Mouse (Mus musculus): ENCODE measurements around the gene Zbtb33. TPM values are rescaled to one million over a fixed set of nuclear protein-coding genes. Genes with fewer than 3 reads are reported as not detected.
A peak's percentile ranks its signal among the peaks of the same experiment; 100 is the strongest.

Zbtb33 gene
- 29.4 and 30.3 TPM in 2 replicates for total RNA-seq (2021)
- long read RNA-seq, experiment 1, partial matches to known transcripts: 0 of 1 reads
- long read RNA-seq, experiment 1, other reads (novel, unspliced or antisense): 1 of 1 reads
- long read RNA-seq, experiment 2, full-length matches to known transcripts: 2 of 3 reads
- long read RNA-seq, experiment 2, partial matches to known transcripts: 0 of 3 reads
- long read RNA-seq, experiment 2, other reads (novel, unspliced or antisense): 1 of 3 reads

DNA sequence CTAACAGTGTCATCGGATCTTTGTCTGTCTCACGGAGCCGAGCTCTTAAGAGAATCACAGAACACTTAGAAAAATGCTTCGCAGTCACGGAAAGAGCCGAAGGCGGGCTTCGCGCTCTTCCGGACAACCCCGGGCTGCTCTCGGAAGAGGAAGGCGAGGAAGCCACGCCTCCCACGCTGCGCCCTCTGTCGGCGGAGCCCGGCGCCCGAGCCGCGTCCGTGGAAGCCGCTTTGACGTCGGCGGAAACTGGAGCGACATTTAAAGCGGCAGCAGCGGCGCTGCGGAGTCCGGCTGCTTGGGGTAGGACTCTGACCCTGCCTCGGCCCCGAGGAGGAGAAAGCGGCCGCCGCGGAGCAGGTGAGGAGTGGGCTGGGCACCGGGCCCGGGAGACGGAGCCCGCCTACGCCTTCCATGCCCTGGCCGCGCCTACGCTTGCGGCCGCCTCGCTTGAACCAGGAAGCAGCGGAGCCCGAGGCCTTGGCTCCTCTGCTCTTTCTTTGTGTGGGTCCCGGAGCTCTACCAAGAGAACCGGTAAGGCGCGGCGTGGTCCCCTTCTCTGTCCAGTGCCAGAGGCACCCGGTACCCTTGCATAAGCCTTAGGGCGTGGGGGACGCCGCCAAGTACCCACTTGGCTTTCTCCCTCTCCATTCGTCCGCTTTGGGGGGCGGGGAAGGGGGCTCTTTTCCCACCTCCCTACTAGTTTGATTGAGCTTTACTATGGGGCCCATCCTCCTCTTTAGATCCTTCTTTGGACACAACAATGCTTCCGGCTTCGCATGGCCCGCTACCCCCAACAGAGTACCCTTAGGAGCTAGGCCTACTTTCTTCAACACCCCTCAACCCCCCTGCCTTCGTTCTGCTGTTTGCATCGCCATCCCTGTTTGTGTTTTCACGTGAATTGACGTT is at the start of gene Zbtb33:
Gene Zbtb33, plus strand, starts transcription at position 242 of the 906 bp plus-strand sequence.
- DNase-seq: peak; percentile 91

DNA sequence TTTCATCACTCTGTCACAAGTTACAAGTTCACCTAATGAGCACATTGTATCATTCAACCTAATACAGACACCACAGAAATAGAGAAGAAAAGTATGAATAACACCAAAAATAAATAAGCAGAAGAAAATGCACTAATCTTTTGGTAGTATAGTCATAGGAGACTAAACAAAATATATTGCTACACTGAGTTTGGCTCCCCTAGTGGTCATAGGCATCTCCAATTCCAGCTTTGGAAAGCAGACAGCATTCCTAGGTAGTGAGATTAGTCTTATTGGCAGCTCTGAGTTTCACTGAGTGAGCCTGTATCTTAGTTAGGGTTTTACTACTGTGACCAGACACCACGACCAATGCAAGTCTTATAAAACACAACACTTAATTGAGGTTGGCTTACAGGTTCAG is 30.5 kb upstream of the Zbtb33 start:
- no peak for DNase-seq

DNA sequence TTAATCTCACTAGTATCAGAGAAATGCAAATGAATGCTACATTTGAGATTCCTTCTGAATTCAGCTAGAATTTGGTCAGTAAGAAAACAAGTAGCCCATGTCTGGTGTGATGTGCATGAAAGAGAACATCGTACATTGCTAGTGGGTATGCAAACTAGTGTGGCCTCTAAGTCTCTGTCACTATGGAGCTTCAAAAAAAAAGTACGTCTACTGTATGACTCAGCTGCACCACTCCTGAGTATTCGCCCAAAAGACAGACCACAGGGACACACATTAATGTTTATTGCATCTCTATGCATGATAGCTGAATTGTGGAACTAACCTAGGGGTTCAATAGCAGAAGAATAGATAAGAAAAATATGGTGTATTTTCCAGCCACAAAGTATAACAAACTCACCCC is 24.3 kb upstream of the Zbtb33 start:
- no peak for DNase-seq

DNA sequence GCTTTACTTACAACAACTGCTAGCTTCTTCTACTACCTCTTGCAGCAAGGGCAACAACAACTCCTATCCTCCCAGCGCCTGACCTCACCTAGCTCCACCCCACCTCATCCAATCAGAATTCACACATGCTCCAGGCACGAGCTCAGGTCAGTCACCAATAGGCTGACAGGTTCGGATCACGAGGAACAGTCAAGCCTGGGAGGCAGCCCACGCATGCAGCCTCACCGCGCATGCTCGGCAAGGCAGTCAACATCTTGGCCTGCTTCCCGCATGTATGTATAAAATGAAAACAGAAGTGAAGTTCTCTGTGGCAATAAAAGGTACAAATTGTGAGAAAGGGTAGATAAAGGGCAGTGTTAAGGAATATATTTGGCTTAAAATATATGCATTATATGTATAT is 23.5 kb upstream of the Zbtb33 start:
- DNase-seq: no peak

DNA sequence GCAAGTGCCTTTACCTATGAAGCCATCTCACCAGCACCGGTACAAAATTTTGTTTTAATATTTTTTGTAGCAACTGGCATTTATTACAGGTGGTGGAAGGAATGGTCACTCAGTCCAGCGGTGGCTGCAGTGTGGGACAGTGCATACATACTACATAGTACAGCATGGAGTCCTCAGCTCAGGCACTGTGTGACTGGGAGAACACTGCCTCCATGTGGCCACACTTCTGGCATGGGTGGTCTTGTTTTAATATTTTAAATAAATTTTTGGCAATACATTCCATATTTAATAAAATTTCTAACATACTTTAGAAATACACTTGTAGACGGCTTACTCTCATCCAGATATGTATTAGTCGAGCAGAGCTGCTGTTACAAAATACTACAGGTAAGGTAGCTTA is 23.0 kb upstream of the Zbtb33 start:
- no peak for DNase-seq

DNA sequence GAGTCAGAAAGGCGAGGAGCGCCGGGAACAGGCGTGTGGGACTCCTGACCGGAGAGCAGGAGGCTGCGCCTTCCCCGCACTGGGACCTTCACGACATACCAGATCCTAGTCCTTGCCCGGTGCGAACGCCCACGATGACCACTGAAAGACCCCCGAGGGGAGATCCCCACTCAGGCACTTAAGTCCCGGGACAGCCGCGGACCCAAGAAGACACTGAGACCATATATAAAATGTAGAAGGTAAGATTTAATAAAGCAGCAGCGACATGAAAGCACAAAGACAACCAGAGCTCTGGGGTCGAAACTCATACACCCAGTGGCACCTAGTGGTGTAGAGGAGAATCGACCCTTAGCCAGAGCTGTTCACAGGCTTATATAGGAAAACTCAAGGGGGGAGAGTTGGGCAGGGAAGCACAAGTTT is 9.7 kb upstream of the Zbtb33 start:
- DNase-seq: peak; percentile 55

DNA sequence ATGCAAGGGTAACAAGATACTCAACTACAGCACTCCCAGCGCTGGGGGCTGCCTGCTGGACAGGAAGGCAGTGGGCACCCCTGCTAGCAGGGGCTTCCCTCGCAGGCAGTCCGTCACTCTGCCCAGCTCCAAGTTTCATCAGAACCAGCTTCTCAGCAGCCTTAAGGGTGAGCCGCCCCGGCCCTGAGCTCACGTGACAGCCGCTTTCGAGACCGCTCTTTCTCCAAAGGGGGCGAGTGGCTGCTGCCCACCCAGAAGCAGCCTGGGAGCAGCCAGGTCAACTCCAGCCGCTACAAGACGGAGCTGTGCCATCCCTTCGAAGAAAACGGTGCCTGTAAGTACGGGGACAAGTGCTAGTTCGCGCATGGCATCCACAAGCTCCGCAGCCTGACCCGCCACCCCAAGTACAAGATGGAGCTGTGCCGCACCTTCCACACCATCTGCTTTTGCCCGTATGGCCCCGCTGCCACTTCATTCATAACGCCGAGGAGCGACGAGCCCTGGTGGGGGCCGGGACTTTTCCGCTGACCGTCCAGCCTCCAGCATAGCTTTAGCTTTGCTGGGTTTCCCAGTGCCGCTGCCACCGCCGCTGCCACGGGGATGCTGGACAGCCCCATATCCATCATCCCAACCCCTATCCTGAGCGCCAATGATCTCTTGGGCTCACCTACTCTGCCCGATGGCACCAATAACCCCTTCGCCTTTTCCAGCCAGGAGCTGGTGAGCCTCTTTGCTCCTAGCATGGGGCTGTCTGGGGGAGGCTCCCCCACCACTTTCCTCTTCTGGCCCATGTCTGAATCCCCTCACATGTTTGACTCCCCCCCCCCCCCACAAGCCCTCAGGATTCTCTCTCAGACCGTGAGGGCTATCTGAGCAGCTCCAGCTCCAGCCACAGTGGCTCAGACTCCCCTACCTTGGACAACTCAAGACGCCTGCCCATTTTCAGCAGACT is 8.7 kb upstream of the Zbtb33 start:
- peak; percentile 33 for DNase-seq

DNA sequence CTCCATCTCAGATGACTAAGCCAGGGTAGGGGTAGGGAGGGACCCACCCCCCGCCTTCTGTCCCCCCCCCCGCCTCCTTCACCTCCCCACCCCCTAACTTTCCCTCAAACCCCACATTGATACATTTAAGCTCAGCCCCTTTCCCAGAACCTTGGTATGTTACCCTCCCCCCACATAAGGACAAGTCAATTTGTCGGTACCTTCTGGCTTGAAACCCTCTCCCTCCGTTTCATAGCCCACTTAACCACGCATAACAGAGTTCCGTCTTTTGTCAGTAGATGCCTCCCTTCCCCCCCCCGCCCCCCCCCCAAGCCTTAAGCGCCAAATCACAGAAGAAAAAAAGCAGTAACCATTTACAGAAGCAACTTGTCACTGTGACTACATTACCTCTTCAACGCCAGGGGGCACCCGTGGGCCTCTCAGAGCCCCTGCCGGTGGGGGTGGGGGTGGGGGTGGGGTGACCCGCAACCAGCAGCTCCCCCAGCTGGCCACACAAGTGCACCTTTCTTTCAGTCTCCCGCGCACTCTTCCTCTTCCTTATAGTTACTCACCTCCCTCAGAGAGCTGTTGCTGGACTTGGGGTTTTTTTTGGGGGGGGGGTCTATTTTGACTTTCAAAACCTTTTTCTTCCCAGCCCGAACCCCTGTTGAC is 7.9 kb upstream of the Zbtb33 start:
- DNase-seq: peak; percentile 85

DNA sequence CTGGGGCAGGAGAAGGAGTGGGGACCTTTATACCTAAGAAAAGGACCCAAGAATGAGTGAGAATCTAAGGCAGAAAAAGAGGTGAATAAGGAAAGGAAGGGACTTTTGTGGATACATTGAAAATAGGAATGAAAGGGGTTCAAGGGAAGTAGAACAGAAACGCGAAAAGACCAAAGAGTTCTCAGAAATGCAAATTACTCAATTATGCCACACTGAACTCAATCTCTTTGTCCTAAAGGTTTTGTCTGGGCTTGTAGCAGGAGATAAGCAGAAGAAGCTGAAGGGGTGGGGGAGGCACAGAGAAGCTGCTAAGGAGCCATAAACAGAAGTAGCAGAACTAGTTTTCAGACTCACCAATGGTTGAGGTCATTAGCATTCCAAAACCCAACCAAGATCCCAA is 4.1 kb upstream of the Zbtb33 start:
- DNase-seq: no peak

DNA sequence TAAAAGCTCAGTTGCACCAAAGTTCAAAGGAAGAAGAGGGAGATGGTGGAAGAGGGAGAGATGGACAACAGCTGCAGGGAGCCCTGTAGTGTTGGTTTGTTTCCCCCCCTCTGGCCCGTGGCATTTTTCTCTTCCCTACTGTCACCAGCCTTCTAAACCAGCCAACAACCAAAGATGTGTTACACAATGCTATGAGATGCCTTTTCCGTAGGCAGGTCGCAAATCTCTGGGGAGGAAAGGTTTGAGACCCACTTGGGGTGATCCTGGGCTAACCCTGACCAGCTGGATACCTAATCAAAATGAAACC is 818 bp downstream of the Zbtb33 start:
- no peak for DNase-seq

DNA sequence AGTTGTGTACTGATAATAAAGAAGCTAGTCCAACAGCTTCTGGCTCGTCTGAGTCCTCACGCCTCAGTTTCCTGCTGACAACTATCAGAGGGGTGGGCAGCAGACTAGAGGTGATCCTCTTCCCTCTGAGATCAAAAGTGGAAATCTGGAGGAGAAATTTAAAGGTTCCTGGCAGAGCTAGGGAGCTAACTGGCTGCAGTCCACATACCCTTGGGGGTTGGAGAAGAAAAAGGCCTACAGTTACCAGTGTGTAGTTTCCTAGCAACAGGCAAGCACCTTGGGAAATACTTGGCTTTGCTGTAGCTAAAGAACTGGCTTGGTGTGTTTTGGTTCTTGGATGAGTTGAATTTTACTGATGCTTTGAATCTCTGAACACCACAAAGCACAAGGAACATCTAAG is 12.2 kb downstream of the Zbtb33 start:
- DNase-seq: peak; percentile 50

DNA sequence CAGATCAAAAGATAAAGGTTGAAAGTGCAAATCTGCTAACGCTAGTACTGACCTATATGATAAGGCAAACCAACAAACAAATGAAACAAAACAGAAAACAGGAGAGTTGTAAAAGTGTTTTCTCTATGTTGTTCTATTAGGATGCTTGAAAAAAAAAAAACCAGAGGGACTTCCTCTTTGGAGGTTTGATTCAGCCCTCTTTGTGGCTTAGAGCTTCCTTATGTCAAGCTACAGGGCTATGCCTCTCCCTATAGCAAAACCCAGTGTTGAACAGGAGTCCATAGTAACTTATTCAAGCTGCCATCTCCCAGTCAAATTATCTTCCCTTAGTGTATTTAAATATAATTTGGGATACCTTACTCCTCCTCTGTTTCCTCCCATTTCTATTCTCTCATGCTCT is 17.8 kb downstream of the Zbtb33 start:
- DNase-seq: no peak

DNA sequence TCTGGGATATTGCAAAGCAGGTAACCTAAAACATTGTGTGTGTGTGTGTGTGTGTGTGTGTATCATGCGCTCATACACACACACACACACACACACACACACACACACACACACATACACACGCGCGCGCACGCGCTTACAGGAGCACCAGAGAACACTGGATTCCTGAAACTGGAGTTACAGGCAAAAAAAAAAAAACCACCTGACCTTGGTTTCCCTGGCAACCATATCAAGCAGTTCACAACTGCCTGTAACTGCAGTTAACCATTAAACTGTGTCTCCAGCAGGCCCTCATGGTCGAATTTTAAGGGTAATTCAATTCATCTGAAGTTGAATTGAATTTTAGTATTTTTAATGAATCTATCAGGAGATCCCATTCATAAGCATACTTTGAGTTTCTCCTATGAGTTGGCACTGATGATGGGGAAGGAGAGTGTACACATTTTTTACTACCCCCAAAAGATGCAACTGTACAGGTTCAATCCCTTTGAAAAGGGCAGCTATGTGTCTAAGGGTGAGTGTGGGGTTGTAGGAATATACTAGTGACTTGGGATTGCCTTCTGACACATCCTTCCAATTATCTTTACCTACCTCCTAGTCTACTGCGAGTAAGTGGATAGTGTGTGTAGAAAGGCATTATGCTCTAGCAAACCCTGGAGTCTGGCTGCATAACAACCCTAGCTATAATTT is 27.5 kb downstream of the Zbtb33 start:
- DNase-seq: peak; percentile 53

DNA sequence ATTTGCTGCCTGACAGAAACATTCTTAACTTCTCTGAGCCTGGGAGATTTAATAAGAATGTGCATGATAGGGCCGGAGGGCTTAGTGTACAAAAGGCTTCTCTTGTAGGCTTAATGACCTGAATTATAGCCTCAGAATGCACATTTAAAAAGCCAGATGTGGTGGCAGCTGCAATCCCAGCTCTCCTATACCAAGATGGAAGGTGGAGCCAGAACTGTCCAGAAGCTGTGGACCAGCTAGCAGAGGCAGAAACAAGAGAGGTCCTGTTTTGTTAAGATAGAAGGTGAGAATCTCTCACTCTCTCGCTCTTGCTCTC is 28.0 kb downstream of the Zbtb33 start:
- DNase-seq: no peak

DNA sequence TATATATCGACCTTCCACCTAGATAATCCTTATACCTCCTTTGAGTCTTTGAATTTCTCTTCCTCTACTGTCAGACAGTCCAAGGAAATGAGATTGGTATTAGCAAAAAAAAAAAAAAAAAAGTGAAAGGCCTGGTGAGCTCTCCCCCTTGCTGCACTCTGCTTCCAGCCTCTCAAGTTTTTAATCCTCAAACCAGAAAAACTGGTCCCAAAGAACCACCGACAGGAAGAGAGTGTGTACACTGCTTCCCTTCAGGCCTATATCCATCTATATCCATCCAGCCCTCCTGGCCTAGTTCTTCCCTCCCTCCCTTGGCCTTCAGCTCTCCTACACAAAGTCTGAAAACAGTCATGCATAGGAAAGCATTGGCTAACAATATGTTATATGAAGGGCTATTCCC is 33.2 kb downstream of the Zbtb33 start:
- DNase-seq: no peak

DNA sequence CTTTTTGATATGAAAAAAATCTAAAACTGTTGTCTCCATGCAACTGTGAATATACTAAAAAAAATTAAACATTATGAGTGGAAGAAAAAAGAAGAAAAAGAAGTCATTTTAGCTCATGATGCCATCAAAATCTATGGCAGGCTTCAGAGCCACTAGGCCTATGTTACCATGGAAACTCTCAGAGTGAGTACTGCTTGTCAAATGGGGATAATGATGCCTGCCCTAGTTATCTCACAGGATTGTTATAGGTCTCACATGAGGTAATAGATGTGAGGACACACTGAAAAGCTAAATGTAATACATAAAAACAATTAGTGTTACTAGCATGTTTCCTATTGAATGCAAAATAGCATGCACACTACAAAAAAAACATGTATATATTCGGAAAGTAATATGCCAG is 40.3 kb downstream of the Zbtb33 start:
- no peak for DNase-seq

DNA sequence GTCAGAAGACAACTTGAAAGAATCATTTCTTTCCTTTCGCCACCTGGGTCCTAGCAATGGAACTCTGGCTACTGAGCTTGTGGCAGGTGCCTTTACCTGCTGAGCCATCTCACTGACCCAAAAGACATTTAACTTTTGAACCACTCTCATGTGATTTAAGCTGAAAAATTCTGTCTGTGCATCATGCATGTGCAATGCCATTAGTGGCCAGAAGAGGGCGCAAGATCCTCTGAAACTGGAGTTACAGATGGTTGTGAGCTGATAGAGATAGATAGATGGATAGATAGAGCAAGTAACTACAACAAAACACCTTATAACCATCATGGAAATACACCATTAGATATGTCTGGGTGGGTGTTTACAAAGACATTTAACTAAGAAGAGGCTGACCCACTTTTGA is 48.1 kb downstream of the Zbtb33 start:
- peak; percentile 69 for DNase-seq
